ENCODE assay signal across 18 mouse cellular contexts in genomic region chr6:86426358-86426757, GRCm38 (mm10). TPM values are rescaled to one million over a fixed set of nuclear protein-coding genes. Genes with fewer than 3 reads are reported as not detected.
"Had no signal": no experiment of that assay in that cellular context is flagged by ENCODE, and none has a peak within 500 bp of the region (broad histone marks: within the 10 kb centered on the region; RNA-seq: fewer than 3 reads in every experiment).

Gene Gm44790, plus strand, starts transcription at chr6:86426658.

- H3K4me3 ChIP-seq: neural tube, embryonic 12.5 days; neural tube, embryonic 13.5 days; neural tube, embryonic 15.5 days; stomach, embryonic 15.5 days had no signal

- H3K27me3 ChIP-seq: neural tube, embryonic 12.5 days; neural tube, embryonic 13.5 days; neural tube, embryonic 15.5 days; stomach, embryonic 15.5 days had no signal

- H3K4me1 ChIP-seq: neural tube, embryonic 12.5 days; neural tube, embryonic 13.5 days; neural tube, embryonic 15.5 days; stomach, embryonic 15.5 days had no signal

- DNase-seq: retina, postnatal 1 day; right cerebral cortex, adult 18-20 months; right cerebral cortex, postnatal 14 days; right cerebral cortex, postnatal 25 days; right cerebral cortex, postnatal 4 days; spleen, adult 18-20 months; thymus, adult 18-20 months; thymus, postnatal 14 days; thymus, postnatal 36 days; thymus, postnatal 4 days had no signal

- H3K27ac ChIP-seq: neural tube, embryonic 12.5 days; neural tube, embryonic 13.5 days; neural tube, embryonic 15.5 days; stomach, embryonic 15.5 days; stomach, postnatal 0 days had no signal

RNA-seq across cellular contexts. Expression of gene Gm44790, which starts in this region (rescaled TPM):
- polyA plus RNA-seq: neural tube, embryonic 11.5 days; neural tube, embryonic 12.5 days; neural tube, embryonic 15.5 days; stomach, embryonic 14.5 days; stomach, embryonic 15.5 days; stomach, embryonic 16.5 days; stomach, postnatal 0 days had no signal
